ENCODE assay signal across 8 mouse cellular contexts in the genomic region with DNA sequence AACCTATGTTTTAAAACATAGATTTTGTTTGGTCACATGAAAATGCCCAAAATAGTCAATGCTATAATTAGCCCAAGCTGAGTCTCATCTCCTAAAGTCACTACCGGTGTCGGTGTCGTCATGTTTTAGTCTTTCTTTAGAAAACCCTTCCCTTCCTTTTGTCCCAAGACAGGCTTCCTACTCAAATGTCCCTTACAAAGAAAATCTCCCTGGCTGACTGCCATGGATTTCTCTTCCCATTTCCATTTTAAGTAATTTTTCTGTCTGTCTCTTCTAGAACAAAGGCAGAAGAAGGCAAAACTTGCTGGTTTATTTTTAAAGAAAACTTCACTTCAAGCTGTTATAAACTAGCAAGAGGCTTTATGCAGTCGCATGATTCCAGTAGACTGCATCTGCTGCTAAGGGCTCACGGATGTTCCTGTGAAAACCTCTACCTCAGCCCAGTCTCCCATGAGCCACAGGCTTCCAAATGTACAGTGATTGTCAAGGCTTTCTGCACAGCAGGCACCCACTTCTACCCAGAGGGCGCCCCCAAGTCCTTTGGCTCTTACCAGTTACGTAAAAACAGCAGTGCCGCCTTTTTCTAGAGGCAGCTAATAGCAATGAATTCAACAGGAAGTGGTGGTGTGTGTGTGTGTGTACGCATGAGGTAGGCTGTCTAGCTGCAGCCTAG. TPM values are rescaled to one million over a fixed set of nuclear protein-coding genes. Genes with fewer than 3 reads are reported as not detected.
A peak's percentile ranks its signal among the peaks of the same experiment; 100 is the strongest.
DNase-seq lines count a peak whose midpoint lies in the region; ATAC-seq lines count a peak whose summit lies in the region.

No protein-coding gene starts in this region.

- no peaks in the 10 kb centered on the region for H3K9me3 ChIP-seq in hindbrain, embryonic 13.5 days
- H3K9me3 ChIP-seq in hindbrain, embryonic 12.5 days (replicated peaks), result no peaks in the 10 kb centered on the region
- no peaks in the 10 kb centered on the region for H3K9me3 ChIP-seq in heart, embryonic 12.5 days (replicated peaks)
- no peaks in the 10 kb centered on the region for H3K9me3 ChIP-seq in limb, embryonic 13.5 days

- no peak for ATAC-seq in hindbrain, embryonic 13.5 days (ENCODE audit: low FRiP score)
- ATAC-seq in hindbrain, embryonic 12.5 days (ENCODE audit: low FRiP score), result no peak
- peak; percentile 30 for ATAC-seq in activated CD4-positive, CD25-positive, alpha-beta regulatory T cell, adult 4 months
- no peak for ATAC-seq in heart, embryonic 12.5 days (ENCODE audit: insufficient number of reproducible peaks, low FRiP score)
- no peak for ATAC-seq in limb, embryonic 13.5 days (ENCODE audit: low FRiP score, low read depth)
- peak; percentile 16; the same call in 1 of the 2 replicates for ATAC-seq in neutrophil, adult 5-6 weeks (ENCODE audit: extremely low read depth, insufficient number of reproducible peaks, low FRiP score, poor library complexity, severe bottlenecking)

- peaks cover 3% of the 10 kb centered on the region; the same call in 1 of the 2 replicates for H3K36me3 ChIP-seq in hindbrain, embryonic 13.5 days
- peaks cover 2% of the 10 kb centered on the region; the same call in 1 of the 2 replicates for H3K36me3 ChIP-seq in hindbrain, embryonic 12.5 days
- H3K36me3 ChIP-seq in heart, embryonic 12.5 days, result peaks cover 8% of the 10 kb centered on the region
- H3K36me3 ChIP-seq in limb, embryonic 13.5 days, result peaks cover 13% of the 10 kb centered on the region

- H3K27me3 ChIP-seq in hindbrain, embryonic 13.5 days, result no peaks in the 10 kb centered on the region
- no peaks in the 10 kb centered on the region for H3K27me3 ChIP-seq in hindbrain, embryonic 12.5 days
- H3K27me3 ChIP-seq in heart, embryonic 12.5 days (replicated peaks), result no peaks in the 10 kb centered on the region
- H3K27me3 ChIP-seq in limb, embryonic 13.5 days, result no peaks in the 10 kb centered on the region

- peaks cover 24% of the 10 kb centered on the region for H3K4me1 ChIP-seq in hindbrain, embryonic 13.5 days (replicated peaks)
- H3K4me1 ChIP-seq in hindbrain, embryonic 12.5 days, result peaks cover 16% of the 10 kb centered on the region
- H3K4me1 ChIP-seq in heart, embryonic 12.5 days (replicated peaks), result peaks cover 32% of the 10 kb centered on the region
- peaks cover 25% of the 10 kb centered on the region for H3K4me1 ChIP-seq in limb, embryonic 13.5 days

- H3K4me2 ChIP-seq in hindbrain, embryonic 13.5 days, result no peak overlapping the region
- H3K4me2 ChIP-seq in hindbrain, embryonic 12.5 days (replicated peaks), result no peak overlapping the region
- H3K4me2 ChIP-seq in heart, embryonic 12.5 days, result peak overlapping the region; percentile 39; the same call in 1 of the 2 replicates
- peak overlapping the region; percentile 44 for H3K4me2 ChIP-seq in limb, embryonic 13.5 days (replicated peaks)

- no peak for DNase-seq in gastrocnemius, postnatal 4 days (ENCODE audit: low spot score in 2 of 2)
- no peak for DNase-seq in ovary, adult 18-20 months (ENCODE audit: low spot score)

- H3K4me3 ChIP-seq in hindbrain, embryonic 13.5 days, result no peak overlapping the region
- H3K4me3 ChIP-seq in hindbrain, embryonic 12.5 days, result no peak overlapping the region
- H3K4me3 ChIP-seq in heart, embryonic 12.5 days, result no peak overlapping the region
- 0 out of 2 replicates have a peak overlapping the region, but pooled peaks have one; percentile 5 for H3K4me3 ChIP-seq in limb, embryonic 13.5 days

- 0 out of 2 replicates have a peak overlapping the region, but pooled peaks have one; percentile 7 for H3K9ac ChIP-seq in hindbrain, embryonic 13.5 days
- no peak overlapping the region for H3K9ac ChIP-seq in hindbrain, embryonic 12.5 days
- H3K9ac ChIP-seq in heart, embryonic 12.5 days, result peak overlapping the region; percentile 27; the same call in 1 of the 2 replicates
- 0 out of 2 replicates have a peak overlapping the region, but pooled peaks have one; percentile 25 for H3K9ac ChIP-seq in limb, embryonic 13.5 days

- 70% methylated on average over 9 of the region's 9 CpGs for WGBS in hindbrain, embryonic 13.5 days
- 77% methylated on average over 9 of the region's 9 CpGs for WGBS in hindbrain, embryonic 12.5 days
- 43% methylated on average over 9 of the region's 9 CpGs for WGBS in heart, embryonic 12.5 days
- 60% methylated on average over 9 of the region's 9 CpGs for WGBS in limb, embryonic 13.5 days

- H3K27ac ChIP-seq in hindbrain, embryonic 13.5 days, result peak overlapping the region; percentile 66
- no peak overlapping the region for H3K27ac ChIP-seq in hindbrain, embryonic 12.5 days
- peak overlapping the region; percentile 85 for H3K27ac ChIP-seq in heart, embryonic 12.5 days (ENCODE audit: poor library complexity, severe bottlenecking)
- peak overlapping the region; percentile 69; the same call in 1 of the 2 replicates for H3K27ac ChIP-seq in limb, embryonic 13.5 days

RNA-seq across cellular contexts. Expression of a gene that starts 2.9 kb away (rescaled TPM):
- polyA plus RNA-seq in hindbrain, embryonic 13.5 days (2015; fragmentation: Nextera tagmentation; extraction: Ambion mirVana), result 5.1 and 5.9 TPM in 2 replicates
- polyA plus RNA-seq in hindbrain, embryonic 12.5 days (2016; fragmentation: Nextera tagmentation; extraction: Ambion mirVana), result 5.9 and 6.2 TPM in 2 replicates
- 1 to 10 TPM; 5.2 TPM for polyA plus RNA-seq in activated CD4-positive, CD25-positive, alpha-beta regulatory T cell, adult 4 months (2017; shearing (Covaris generic))
- 4.7 and 5.4 TPM in 2 replicates for polyA plus RNA-seq in heart, embryonic 12.5 days (2016; fragmentation: Nextera tagmentation; extraction: Ambion mirVana)
- polyA plus RNA-seq in limb, embryonic 13.5 days (2015; fragmentation: Nextera tagmentation; extraction: Ambion mirVana), result 5.7 and 5.9 TPM in 2 replicates
- total RNA-seq in neutrophil, adult 5-6 weeks (2017), result 6.1 and 6.4 TPM in 2 replicates
- 1 to 10 TPM; 3.9 to 4.0 TPM for total RNA-seq in gastrocnemius, postnatal 4 days (2021)

RNA-seq across cellular contexts. Expression of a gene that starts 3.8 kb away (rescaled TPM):
- polyA plus RNA-seq in hindbrain, embryonic 13.5 days (2015; fragmentation: Nextera tagmentation; extraction: Ambion mirVana), result 46.2 and 50.1 TPM in 2 replicates
- 40.2 and 41.6 TPM in 2 replicates for polyA plus RNA-seq in hindbrain, embryonic 12.5 days (2016; fragmentation: Nextera tagmentation; extraction: Ambion mirVana)
- 1 to 10 TPM; 3.3 to 4.0 TPM for polyA plus RNA-seq in activated CD4-positive, CD25-positive, alpha-beta regulatory T cell, adult 4 months (2017; shearing (Covaris generic))
- 13.0 and 14.3 TPM in 2 replicates for polyA plus RNA-seq in heart, embryonic 12.5 days (2016; fragmentation: Nextera tagmentation; extraction: Ambion mirVana)
- 22.8 and 22.9 TPM in 2 replicates for polyA plus RNA-seq in limb, embryonic 13.5 days (2015; fragmentation: Nextera tagmentation; extraction: Ambion mirVana)
- total RNA-seq in neutrophil, adult 5-6 weeks (2017), result 15.2 and 17.8 TPM in 2 replicates
- 10 to 100 TPM; 14.0 to 25.1 TPM for total RNA-seq in gastrocnemius, postnatal 4 days (2021)

RNA-seq across cellular contexts. Expression of a gene that starts 51.7 kb away (rescaled TPM):
- polyA plus RNA-seq in hindbrain, embryonic 13.5 days (2015; fragmentation: Nextera tagmentation; extraction: Ambion mirVana), result 41.2 and 41.3 TPM in 2 replicates
- polyA plus RNA-seq in hindbrain, embryonic 12.5 days (2016; fragmentation: Nextera tagmentation; extraction: Ambion mirVana), result 34.5 and 35.1 TPM in 2 replicates
- 1 to 10 TPM; 1.0 to 1.6 TPM for polyA plus RNA-seq in activated CD4-positive, CD25-positive, alpha-beta regulatory T cell, adult 4 months (2017; shearing (Covaris generic))
- polyA plus RNA-seq in heart, embryonic 12.5 days (2016; fragmentation: Nextera tagmentation; extraction: Ambion mirVana), result 39.9 and 44.9 TPM in 2 replicates
- polyA plus RNA-seq in limb, embryonic 13.5 days (2015; fragmentation: Nextera tagmentation; extraction: Ambion mirVana), result 29.8 and 30.1 TPM in 2 replicates
- total RNA-seq in neutrophil, adult 5-6 weeks (2017), result 2.9 and 4.1 TPM in 2 replicates
- total RNA-seq in gastrocnemius, postnatal 4 days (2021), result 10 to 100 TPM; 35.1 to 41.4 TPM

RNA-seq across cellular contexts. Expression of a gene that starts 59.3 kb away (rescaled TPM):
- polyA plus RNA-seq in hindbrain, embryonic 13.5 days (2015; fragmentation: Nextera tagmentation; extraction: Ambion mirVana), result 1.0 TPM in 1 of 2 replicates, not detected in the other
- 0.95 and 1.2 TPM in 2 replicates for polyA plus RNA-seq in hindbrain, embryonic 12.5 days (2016; fragmentation: Nextera tagmentation; extraction: Ambion mirVana)
- polyA plus RNA-seq in activated CD4-positive, CD25-positive, alpha-beta regulatory T cell, adult 4 months (2017; shearing (Covaris generic)), result not detected
- 0.14 and 0.38 TPM in 2 replicates for polyA plus RNA-seq in heart, embryonic 12.5 days (2016; fragmentation: Nextera tagmentation; extraction: Ambion mirVana)
- polyA plus RNA-seq in limb, embryonic 13.5 days (2015; fragmentation: Nextera tagmentation; extraction: Ambion mirVana), result 0.27 and 0.36 TPM in 2 replicates
- total RNA-seq in neutrophil, adult 5-6 weeks (2017), result 246 and 252 TPM in 2 replicates
- 1 to 10 TPM; 3.0 to 4.4 TPM for total RNA-seq in gastrocnemius, postnatal 4 days (2021)

Comparison
In these comparisons a context has a peak if more than half of its experiments do, and no peak if none do; other contexts are left out.
1. ATAC-seq: peak in activated CD4-positive, CD25-positive, alpha-beta regulatory T cell, adult 4 months (single experiment) and neutrophil, adult 5-6 weeks (single experiment); none in hindbrain, embryonic 13.5 days (single experiment), hindbrain, embryonic 12.5 days (single experiment), heart, embryonic 12.5 days (single experiment) and limb, embryonic 13.5 days (single experiment).
2. H3K4me2 ChIP-seq: peak in heart, embryonic 12.5 days (single experiment) and limb, embryonic 13.5 days (single experiment); none in hindbrain, embryonic 13.5 days (single experiment) and hindbrain, embryonic 12.5 days (single experiment).
3. RNA of a gene that starts 51.7 kb away (polyA plus RNA-seq): 39.9 to 44.9 TPM in heart, embryonic 12.5 days, 41.2 to 41.3 TPM in hindbrain, embryonic 13.5 days, 34.5 to 35.1 TPM in hindbrain, embryonic 12.5 days and 29.8 to 30.1 TPM in limb, embryonic 13.5 days; 1.0 to 1.6 TPM in activated CD4-positive, CD25-positive, alpha-beta regulatory T cell, adult 4 months; every median in the first group is over 10 times any median in the second.